Mouse (Mus musculus): ENCODE results near the gene Aox4. TPM values are rescaled to one million over a fixed set of nuclear protein-coding genes. Genes with fewer than 3 reads are reported as not detected.
A peak's percentile ranks its signal among the peaks of the same experiment; 100 is the strongest.

Aox4 gene
- polyA plus RNA-seq, 1 experiment from 2014 or later, result not detected

- Histone ChIP-seq H3K4me1 (replicated peaks; ENCODE audit: control insufficient read depth, insufficient read depth, low read length) (no peaks in the 10 kb centered on the region), H3K27ac (ENCODE audit: low read depth, low read length) (no peak overlapping the region), H3K36me3 (ENCODE audit: control insufficient read depth, insufficient read depth) (no peaks in the 10 kb centered on the region), H3K9me3 (ENCODE audit: control insufficient read depth) (no peaks in the 10 kb centered on the region), H3K27me3 (replicated peaks; ENCODE audit: control insufficient read depth, insufficient read depth, low read length) (no peaks in the 10 kb centered on the region), H3K4me3 (ENCODE audit: low read depth, low read length) (no peak overlapping the region), H3K4me2 (replicated peaks; ENCODE audit: low read depth) (no peak overlapping the region), H3K9ac (ENCODE audit: low read depth, low read length) (no peak overlapping the region)
- 84% methylated on average over 3 of the region's 3 CpGs for WGBS
- TF ChIP-seq CTCF (IDR thresholded peaks at IDR 0.05; ENCODE audit: low read depth), result no peak
- no peak for ATAC-seq
Measured at GRCm38 (mm10) chr1:58288091-58288490, 77.9 kb downstream of the Aox4 start.

GRCm38 (mm10) chr1:58289863-58290469 is 79.8 kb downstream of the Aox4 start:
- ATAC-seq, result peak; percentile 59; the same call in 1 of the 2 replicates
- no peaks in the 10 kb centered on the region for H3K36me3 ChIP-seq (ENCODE audit: control insufficient read depth, insufficient read depth)
- H3K4me3 ChIP-seq (ENCODE audit: low read depth, low read length), result no peak overlapping the region
- no peak overlapping the region for H3K27ac ChIP-seq (ENCODE audit: low read depth, low read length)
- 0 out of 2 replicates have a peak overlapping the region, but pooled peaks have one; percentile 28 for H3K4me2 ChIP-seq (replicated peaks; ENCODE audit: low read depth)
- H3K9ac ChIP-seq (ENCODE audit: low read depth, low read length), result no peak overlapping the region
- TF ChIP-seq CTCF (IDR thresholded peaks at IDR 0.05; ENCODE audit: low read depth), result no peak
- no peaks in the 10 kb centered on the region for H3K4me1 ChIP-seq (replicated peaks; ENCODE audit: control insufficient read depth, insufficient read depth, low read length)
- no peaks in the 10 kb centered on the region for H3K27me3 ChIP-seq (replicated peaks; ENCODE audit: control insufficient read depth, insufficient read depth, low read length)
- no peaks in the 10 kb centered on the region for H3K9me3 ChIP-seq (ENCODE audit: control insufficient read depth)
- WGBS, result 40% methylated on average over 16 of the region's 16 CpGs

- no peak for TF ChIP-seq CTCF (IDR thresholded peaks at IDR 0.05; ENCODE audit: low read depth)
- Histone ChIP-seq H3K4me1 (replicated peaks; ENCODE audit: control insufficient read depth, insufficient read depth, low read length) (no peaks in the 10 kb centered on the region), H3K36me3 (ENCODE audit: control insufficient read depth, insufficient read depth) (no peaks in the 10 kb centered on the region), H3K9ac (ENCODE audit: low read depth, low read length) (no peak overlapping the region), H3K4me2 (replicated peaks; ENCODE audit: low read depth) (no peak overlapping the region), H3K27ac (ENCODE audit: low read depth, low read length) (no peak overlapping the region), H3K9me3 (ENCODE audit: control insufficient read depth) (no peaks in the 10 kb centered on the region), H3K27me3 (replicated peaks; ENCODE audit: control insufficient read depth, insufficient read depth, low read length) (no peaks in the 10 kb centered on the region), H3K4me3 (ENCODE audit: low read depth, low read length) (no peak overlapping the region)
- ATAC-seq, result no peak
- WGBS, result 50% methylated on average over 13 of the region's 13 CpGs
Measured at GRCm38 (mm10) chr1:58291394-58292300, 81.5 kb downstream of the Aox4 start.

GRCm38 (mm10) chr1:58294730-58295129 is 84.5 kb downstream of the Aox4 start:
- no peak for ATAC-seq
- no peak overlapping the region for H3K9ac ChIP-seq (ENCODE audit: low read depth, low read length)
- no peaks in the 10 kb centered on the region for H3K27me3 ChIP-seq (replicated peaks; ENCODE audit: control insufficient read depth, insufficient read depth, low read length)
- H3K4me3 ChIP-seq (ENCODE audit: low read depth, low read length), result no peak overlapping the region
- no peaks in the 10 kb centered on the region for H3K36me3 ChIP-seq (ENCODE audit: control insufficient read depth, insufficient read depth)
- WGBS, result 78% methylated on average over 5 of the region's 5 CpGs
- no peak overlapping the region for H3K4me2 ChIP-seq (replicated peaks; ENCODE audit: low read depth)
- no peaks in the 10 kb centered on the region for H3K4me1 ChIP-seq (replicated peaks; ENCODE audit: control insufficient read depth, insufficient read depth, low read length)
- no peaks in the 10 kb centered on the region for H3K9me3 ChIP-seq (ENCODE audit: control insufficient read depth)
- no peak for TF ChIP-seq CTCF (IDR thresholded peaks at IDR 0.05; ENCODE audit: low read depth)
- no peak overlapping the region for H3K27ac ChIP-seq (ENCODE audit: low read depth, low read length)

- TF ChIP-seq CTCF (IDR thresholded peaks at IDR 0.05; ENCODE audit: low read depth), result peak; percentile 95
- 8% methylated on average over 7 of the region's 7 CpGs for WGBS
- no peaks in the 10 kb centered on the region for H3K36me3 ChIP-seq (ENCODE audit: control insufficient read depth, insufficient read depth)
- H3K9me3 ChIP-seq (ENCODE audit: control insufficient read depth), result no peaks in the 10 kb centered on the region
- H3K4me3 ChIP-seq (ENCODE audit: low read depth, low read length), result no peak overlapping the region
- H3K27ac ChIP-seq (ENCODE audit: low read depth, low read length), result no peak overlapping the region
- H3K4me1 ChIP-seq (replicated peaks; ENCODE audit: control insufficient read depth, insufficient read depth, low read length), result no peaks in the 10 kb centered on the region
- H3K27me3 ChIP-seq (replicated peaks; ENCODE audit: control insufficient read depth, insufficient read depth, low read length), result no peaks in the 10 kb centered on the region
- no peak overlapping the region for H3K4me2 ChIP-seq (replicated peaks; ENCODE audit: low read depth)
- no peak overlapping the region for H3K9ac ChIP-seq (ENCODE audit: low read depth, low read length)
- peak; percentile 70 for ATAC-seq
Measured at GRCm38 (mm10) chr1:58296278-58296677, 86.1 kb downstream of the Aox4 start.

- H3K4me2 ChIP-seq (replicated peaks; ENCODE audit: low read depth), result no peak overlapping the region
- no peak for TF ChIP-seq CTCF (IDR thresholded peaks at IDR 0.05; ENCODE audit: low read depth)
- no peak overlapping the region for H3K4me3 ChIP-seq (ENCODE audit: low read depth, low read length)
- no peak for ATAC-seq
- H3K36me3 ChIP-seq (ENCODE audit: control insufficient read depth, insufficient read depth), result no peaks in the 10 kb centered on the region
- H3K4me1 ChIP-seq (replicated peaks; ENCODE audit: control insufficient read depth, insufficient read depth, low read length), result no peaks in the 10 kb centered on the region
- WGBS, result 55% methylated on average over 4 of the region's 4 CpGs
- no peak overlapping the region for H3K9ac ChIP-seq (ENCODE audit: low read depth, low read length)
- H3K27ac ChIP-seq (ENCODE audit: low read depth, low read length), result no peak overlapping the region
- H3K9me3 ChIP-seq (ENCODE audit: control insufficient read depth), result no peaks in the 10 kb centered on the region
- H3K27me3 ChIP-seq (replicated peaks; ENCODE audit: control insufficient read depth, insufficient read depth, low read length), result no peaks in the 10 kb centered on the region
Measured at GRCm38 (mm10) chr1:58296821-58297220, 86.6 kb downstream of the Aox4 start.

All from intestine, postnatal 0 days (tissue).